In the genomic region with DNA sequence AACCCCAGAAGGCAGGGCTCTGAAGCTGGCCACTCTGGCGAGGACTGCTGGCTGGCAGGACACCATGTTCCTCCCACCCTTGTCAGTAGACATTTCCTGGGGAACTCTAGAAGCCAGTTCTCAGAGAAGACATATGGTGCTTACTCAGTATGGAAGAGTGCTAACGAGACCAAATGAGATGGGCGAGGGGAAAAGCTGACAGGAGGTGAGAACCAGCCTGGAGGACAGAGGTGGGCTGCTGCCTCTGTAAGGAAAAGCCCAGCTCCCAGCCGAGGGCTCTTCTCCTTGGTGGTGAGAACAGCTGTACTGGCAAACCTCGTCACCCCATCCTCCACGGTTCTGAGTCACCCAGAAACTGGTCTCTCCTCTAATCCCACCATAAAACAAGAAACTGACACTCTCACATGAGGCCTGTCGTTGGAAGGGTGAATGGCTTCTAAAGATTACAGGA, we compare ENCODE assay signal across 9 mouse cellular contexts.
DNase-seq lines count a peak whose midpoint lies in the region; ATAC-seq and TF ChIP-seq lines count a peak whose summit lies in the region.
"Had no signal": no experiment of that assay in that cellular context is flagged by ENCODE, and none has a peak within 500 bp of the region (broad histone marks: within the 10 kb centered on the region; RNA-seq: fewer than 3 reads in every experiment).

No protein-coding gene starts in this region.

- H3K27ac ChIP-seq in liver, embryonic 12.5 days = peak overlapping the region; percentile 74
- no peak overlapping the region for H3K27ac ChIP-seq in liver, embryonic 11.5 days (ENCODE audit: low read depth, low read length)
- no peak overlapping the region for H3K27ac ChIP-seq in forebrain, postnatal 0 days (ENCODE audit: low read depth, low read length)
- 0 out of 2 replicates have a peak overlapping the region, but pooled peaks have one; percentile 38 for H3K27ac ChIP-seq in heart, embryonic 15.5 days
- no peak overlapping the region for H3K27ac ChIP-seq in lung, postnatal 0 days (ENCODE audit: low read length)

- ATAC-seq in liver, embryonic 12.5 days = no peak
- ATAC-seq in liver, embryonic 11.5 days (replicated peaks; ENCODE audit: low FRiP score) = no peak
- peak; percentile 44 for ATAC-seq in forebrain, postnatal 0 days
- ATAC-seq in heart, embryonic 15.5 days (replicated peaks; ENCODE audit: insufficient number of reproducible peaks, insufficient read depth, low FRiP score, low read depth) = no peak
- ATAC-seq in lung, postnatal 0 days = no peak

- H3K9me3 ChIP-seq in liver, embryonic 12.5 days (replicated peaks) = no peaks in the 10 kb centered on the region
- no peaks in the 10 kb centered on the region for H3K9me3 ChIP-seq in liver, embryonic 11.5 days (ENCODE audit: control insufficient read depth, low read length)
- no peaks in the 10 kb centered on the region for H3K9me3 ChIP-seq in forebrain, postnatal 0 days (ENCODE audit: low read length)
- no peaks in the 10 kb centered on the region for H3K9me3 ChIP-seq in heart, embryonic 15.5 days (replicated peaks)
- no peaks in the 10 kb centered on the region for H3K9me3 ChIP-seq in lung, postnatal 0 days (ENCODE audit: low read length)

- no peak overlapping the region for H3K4me3 ChIP-seq in liver, embryonic 12.5 days
- no peak overlapping the region for H3K4me3 ChIP-seq in liver, embryonic 11.5 days (ENCODE audit: low read depth, low read length)
- no peak overlapping the region for H3K4me3 ChIP-seq in forebrain, postnatal 0 days (ENCODE audit: low read depth, low read length)
- no peak overlapping the region for H3K4me3 ChIP-seq in heart, embryonic 15.5 days
- H3K4me3 ChIP-seq in lung, postnatal 0 days (ENCODE audit: low read depth, low read length) = no peak overlapping the region

- no peaks in the 10 kb centered on the region for H3K36me3 ChIP-seq in liver, embryonic 12.5 days
- H3K36me3 ChIP-seq in liver, embryonic 11.5 days (ENCODE audit: control insufficient read depth, insufficient read depth, low read length) = no peaks in the 10 kb centered on the region
- no peaks in the 10 kb centered on the region for H3K36me3 ChIP-seq in forebrain, postnatal 0 days (ENCODE audit: insufficient read depth)
- no peaks in the 10 kb centered on the region for H3K36me3 ChIP-seq in heart, embryonic 15.5 days
- H3K36me3 ChIP-seq in lung, postnatal 0 days (ENCODE audit: insufficient read depth, low read length) = no peaks in the 10 kb centered on the region

- no peak for TF ChIP-seq CTCF in forebrain, postnatal 0 days (IDR thresholded peaks at IDR 0.05; ENCODE audit: low read depth)
- no peak for TF ChIP-seq CTCF in lung, postnatal 0 days (IDR thresholded peaks at IDR 0.05)

- no peak overlapping the region for H3K4me2 ChIP-seq in liver, embryonic 12.5 days
- no peak overlapping the region for H3K4me2 ChIP-seq in liver, embryonic 11.5 days
- no peak overlapping the region for H3K4me2 ChIP-seq in forebrain, postnatal 0 days (ENCODE audit: low read depth)
- no peak overlapping the region for H3K4me2 ChIP-seq in heart, embryonic 15.5 days
- H3K4me2 ChIP-seq in lung, postnatal 0 days (replicated peaks; ENCODE audit: low read depth, low read length) = no peak overlapping the region

- TF ChIP-seq EP300 in lung, postnatal 0 days (IDR thresholded peaks at IDR 0.05) = no peak

- H3K27me3 ChIP-seq in liver, embryonic 12.5 days (replicated peaks) = no peaks in the 10 kb centered on the region
- H3K27me3 ChIP-seq in liver, embryonic 11.5 days (replicated peaks; ENCODE audit: control insufficient read depth, insufficient read depth, low read length) = no peaks in the 10 kb centered on the region
- H3K27me3 ChIP-seq in forebrain, postnatal 0 days (ENCODE audit: insufficient read depth, low read length) = no peaks in the 10 kb centered on the region
- no peaks in the 10 kb centered on the region for H3K27me3 ChIP-seq in heart, embryonic 15.5 days
- no peaks in the 10 kb centered on the region for H3K27me3 ChIP-seq in lung, postnatal 0 days (replicated peaks; ENCODE audit: insufficient read depth, low read length)

- no peak for DNase-seq in liver, embryonic 11.5 days (ENCODE audit: low spot score)
- DNase-seq in forebrain, postnatal 0 days = no peak
- DNase-seq in right cerebral cortex, postnatal 14 days = peak; percentile 35
- no peak for DNase-seq in urinary bladder, postnatal 4 days (ENCODE audit: low spot score in 2 of 2)
- no peak for DNase-seq in kidney, adult 18-20 months
- DNase-seq in lung, postnatal 0 days (ENCODE audit: low spot score) = no peak
- DNase-seq: spleen, adult 18-20 months had no signal

- WGBS in liver, embryonic 12.5 days (ENCODE audit: insufficient replicate concordance) = 44% methylated on average over 7 of the region's 7 CpGs
- WGBS in liver, embryonic 11.5 days = 44% methylated on average over 7 of the region's 7 CpGs
- WGBS in forebrain, postnatal 0 days = 53% methylated on average over 7 of the region's 7 CpGs
- WGBS in heart, embryonic 15.5 days = 56% methylated on average over 7 of the region's 7 CpGs
- WGBS in lung, postnatal 0 days = 50% methylated on average over 7 of the region's 7 CpGs

- no peak overlapping the region for H3K9ac ChIP-seq in liver, embryonic 12.5 days
- no peak overlapping the region for H3K9ac ChIP-seq in liver, embryonic 11.5 days (ENCODE audit: low read depth, low read length)
- H3K9ac ChIP-seq in forebrain, postnatal 0 days = no peak overlapping the region
- no peak overlapping the region for H3K9ac ChIP-seq in heart, embryonic 15.5 days
- H3K9ac ChIP-seq in lung, postnatal 0 days (replicated peaks; ENCODE audit: low read depth) = no peak overlapping the region

- peaks cover 42% of the 10 kb centered on the region for H3K4me1 ChIP-seq in liver, embryonic 12.5 days
- peaks cover 17% of the 10 kb centered on the region for H3K4me1 ChIP-seq in liver, embryonic 11.5 days (replicated peaks; ENCODE audit: control insufficient read depth, insufficient read depth, low read length)
- H3K4me1 ChIP-seq in forebrain, postnatal 0 days (ENCODE audit: insufficient read depth) = peaks cover 28% of the 10 kb centered on the region
- H3K4me1 ChIP-seq in heart, embryonic 15.5 days (replicated peaks) = peaks cover 33% of the 10 kb centered on the region
- no peaks in the 10 kb centered on the region for H3K4me1 ChIP-seq in lung, postnatal 0 days (ENCODE audit: insufficient read depth, low read depth, low read length)

Comparison
In these comparisons a context has a peak if more than half of its experiments do, and no peak if none do; other contexts are left out.
1. H3K27ac ChIP-seq: peak in liver, embryonic 12.5 days (single experiment) and heart, embryonic 15.5 days (single experiment); none in liver, embryonic 11.5 days (single experiment), forebrain, postnatal 0 days (single experiment) and lung, postnatal 0 days (single experiment).